Mouse (Mus musculus): ENCODE data around the gene Zmiz1. TPM values are rescaled to one million over a fixed set of nuclear protein-coding genes. Genes with fewer than 3 reads are reported as not detected.

Gene Zmiz1
- polyA plus RNA-seq, 1 experiment from 2014 or later: 77.3 TPM

DNA sequence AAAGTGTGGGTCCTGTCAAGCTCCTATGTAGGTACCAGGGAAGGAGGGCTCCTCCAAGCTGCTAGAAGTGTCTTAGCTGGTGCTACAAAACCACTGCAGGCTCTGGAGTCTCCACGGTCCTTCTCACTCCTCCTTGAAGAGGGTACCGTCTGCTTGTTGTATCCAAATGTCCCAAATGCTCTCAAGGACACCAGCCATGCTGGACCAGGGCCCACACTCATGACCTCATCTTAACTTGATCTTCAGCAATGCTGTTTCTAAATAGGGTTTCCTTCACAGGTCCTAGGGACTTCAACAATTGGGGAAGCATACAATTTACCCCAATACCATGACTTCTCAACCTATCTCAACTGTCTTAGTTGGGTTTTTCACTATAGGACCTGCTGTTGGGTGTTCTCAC lies 143.0 kb downstream of the Zmiz1 start:
- Histone ChIP-seq H3K4me2 (no peak overlapping the region), H3K4me1 (peaks cover 63% of the 10 kb centered on the region), H3K36me3 (replicated peaks) (0 out of 2 replicates have a peak, but pooled peaks cover 5% of the 10 kb centered on the region), H3K27ac (no peak overlapping the region), H3K9me3 (no peaks in the 10 kb centered on the region), H3K27me3 (replicated peaks) (no peaks in the 10 kb centered on the region), H3K9ac (no peak overlapping the region), H3K4me3 (no peak overlapping the region)
- ATAC-seq (replicated peaks): no peak
- WGBS: 90% methylated on average over 2 of the region's 2 CpGs

DNA sequence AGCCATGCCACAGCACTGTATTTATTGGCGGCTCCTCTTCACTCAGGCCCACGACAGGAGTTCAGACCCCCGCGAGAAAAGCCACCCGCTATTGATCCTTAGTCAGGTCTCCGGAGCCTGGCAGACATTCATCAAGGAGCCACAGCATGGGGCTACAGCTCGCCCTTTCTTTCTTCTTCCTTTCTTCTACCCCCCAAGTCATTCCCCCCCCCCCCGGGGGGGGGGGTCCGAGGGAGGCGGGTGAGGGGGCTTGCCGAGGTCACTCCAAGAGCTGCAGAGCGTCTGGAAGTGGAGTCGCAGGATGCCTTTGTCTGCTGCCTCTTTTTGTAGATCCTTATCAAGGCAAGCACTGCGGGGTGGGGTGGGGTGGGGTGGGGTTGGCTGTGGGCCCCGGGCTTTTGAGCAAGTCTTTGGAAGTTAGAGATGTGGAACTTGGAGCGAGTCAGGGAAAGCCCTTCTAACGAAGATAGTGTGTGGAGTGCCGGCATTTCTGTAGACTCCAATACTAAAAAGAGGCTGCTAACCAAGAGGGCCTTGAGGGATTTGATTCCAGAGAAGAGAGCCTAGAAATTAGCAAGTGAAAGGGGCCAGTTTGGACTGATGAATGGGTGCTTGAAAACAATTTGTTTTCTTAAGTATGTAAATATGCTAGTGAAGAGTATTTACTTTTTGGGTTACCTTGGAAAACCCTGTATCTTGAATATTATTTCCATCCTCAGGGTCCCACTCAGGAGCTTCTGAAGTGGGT lies 145.6 kb downstream of the Zmiz1 start:
- Histone ChIP-seq H3K4me3 (no peak overlapping the region), H3K4me1 (peaks cover 69% of the 10 kb centered on the region), H3K9me3 (no peaks in the 10 kb centered on the region), H3K36me3 (replicated peaks) (no peaks in the 10 kb centered on the region), H3K27ac (peak overlapping the region; percentile 32; the same call in 1 of the 2 replicates), H3K27me3 (replicated peaks) (no peaks in the 10 kb centered on the region), H3K9ac (no peak overlapping the region), H3K4me2 (no peak overlapping the region)
- WGBS: 9% methylated on average over 18 of the region's 18 CpGs
- no peak for ATAC-seq (replicated peaks)

DNA sequence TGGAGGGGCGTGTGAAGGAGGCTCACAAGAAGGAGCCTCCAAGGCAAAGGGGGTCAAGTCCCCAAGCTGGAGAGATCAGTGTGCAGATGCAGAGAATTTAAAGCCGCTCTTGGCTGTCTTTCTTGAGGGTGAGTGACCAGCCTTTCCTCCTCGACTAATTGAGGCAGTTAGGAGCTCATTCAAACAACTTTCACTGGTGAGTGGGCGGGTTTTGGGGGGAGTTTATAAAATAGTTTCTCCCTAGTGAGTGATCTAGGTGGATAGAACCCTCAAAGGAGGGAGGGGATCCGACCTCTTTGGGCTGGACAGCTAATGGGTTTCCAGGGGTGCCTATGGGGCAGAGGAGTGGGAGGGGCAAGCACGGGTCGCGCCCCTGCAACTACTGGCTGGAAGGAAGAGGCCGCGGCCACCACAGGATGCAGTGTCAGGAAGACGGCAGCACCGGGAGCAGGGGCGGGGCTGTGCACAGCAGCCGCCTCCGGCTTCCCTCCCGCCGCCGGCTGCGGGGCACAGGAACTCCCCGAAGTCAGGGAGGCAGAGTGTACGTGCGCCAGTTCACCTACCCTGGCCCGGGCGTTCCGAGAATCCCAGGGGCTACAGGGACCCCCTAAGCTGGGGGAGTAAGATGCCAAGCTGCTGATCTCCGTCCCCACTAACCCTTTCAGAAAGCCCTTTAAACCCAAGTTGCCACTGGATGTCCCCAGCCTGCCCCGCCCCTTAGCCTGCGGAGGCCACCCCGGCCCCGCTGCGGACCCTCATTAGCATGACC lies 147.6 kb downstream of the Zmiz1 start:
- WGBS: 2% methylated on average over 31 of the region's 31 CpGs
- ATAC-seq (replicated peaks): peak; percentile 22
- Histone ChIP-seq H3K36me3 (replicated peaks) (no peaks in the 10 kb centered on the region), H3K9me3 (no peaks in the 10 kb centered on the region), H3K27me3 (replicated peaks) (no peaks in the 10 kb centered on the region), H3K4me2 (peak overlapping the region; percentile 83), H3K9ac (peak overlapping the region; percentile 82), H3K4me1 (peaks cover 80% of the 10 kb centered on the region), H3K27ac (peak overlapping the region; percentile 99), H3K4me3 (peak overlapping the region; percentile 71)

GRCm38 (mm10) chr14:25607141-25607967 lies 148.4 kb downstream of the Zmiz1 start:
- no peaks in the 10 kb centered on the region for H3K36me3 ChIP-seq (replicated peaks)
- peak overlapping the region; percentile 99 for H3K27ac ChIP-seq
- H3K9me3 ChIP-seq: no peaks in the 10 kb centered on the region
- peaks cover 81% of the 10 kb centered on the region for H3K4me1 ChIP-seq
- peak overlapping the region; percentile 71 for H3K4me3 ChIP-seq
- H3K9ac ChIP-seq: peak overlapping the region; percentile 82
- peak; percentile 79 for ATAC-seq (replicated peaks)
- no peaks in the 10 kb centered on the region for H3K27me3 ChIP-seq (replicated peaks)
- under 1% methylated on average over 82 of the region's 103 CpGs for WGBS
- peak overlapping the region; percentile 83 for H3K4me2 ChIP-seq

DNA sequence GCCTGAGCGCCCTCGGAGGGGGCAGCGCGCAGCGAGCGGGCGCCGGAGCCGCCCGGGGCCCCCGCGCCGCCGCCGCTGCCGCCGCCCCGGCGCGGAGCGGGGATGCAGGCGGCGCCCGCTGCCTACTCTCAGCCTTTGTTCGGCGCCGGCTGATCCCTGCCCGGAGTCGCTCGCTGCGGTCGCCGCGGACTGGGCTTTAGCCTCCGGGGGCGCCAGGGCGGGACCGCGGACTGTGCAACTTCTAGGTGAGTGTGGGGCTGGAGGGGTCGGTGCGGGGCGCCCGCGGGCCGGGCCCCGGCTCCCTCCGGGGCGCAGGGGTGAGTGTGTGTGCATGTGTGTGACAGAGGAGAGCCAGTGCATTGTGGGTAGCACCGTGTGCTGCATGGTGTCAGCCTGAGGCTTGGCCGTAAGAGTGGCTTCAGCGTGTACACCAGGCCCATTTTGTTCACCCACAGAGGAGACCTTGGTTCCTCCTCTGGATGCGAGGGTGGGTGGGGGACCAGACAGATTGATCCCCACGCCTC lies 149.0 kb downstream of the Zmiz1 start:
- under 1% methylated on average over 51 of the region's 53 CpGs for WGBS
- Histone ChIP-seq H3K4me3 (peak overlapping the region; percentile 71), H3K27ac (peak overlapping the region; percentile 99), H3K36me3 (replicated peaks) (no peaks in the 10 kb centered on the region), H3K27me3 (replicated peaks) (no peaks in the 10 kb centered on the region), H3K4me1 (peaks cover 83% of the 10 kb centered on the region), H3K9me3 (no peaks in the 10 kb centered on the region), H3K4me2 (peak overlapping the region; percentile 83), H3K9ac (peak overlapping the region; percentile 82)
- peak; percentile 82 for ATAC-seq (replicated peaks)

- H3K27me3 ChIP-seq (replicated peaks): no peaks in the 10 kb centered on the region
- peak overlapping the region; percentile 83 for H3K4me2 ChIP-seq
- 10% methylated on average over 4 of the region's 4 CpGs for WGBS
- peak overlapping the region; percentile 99 for H3K27ac ChIP-seq
- no peak for ATAC-seq (replicated peaks)
- peaks cover 85% of the 10 kb centered on the region for H3K4me1 ChIP-seq
- H3K9ac ChIP-seq: peak overlapping the region; percentile 82
- H3K9me3 ChIP-seq: no peaks in the 10 kb centered on the region
- no peaks in the 10 kb centered on the region for H3K36me3 ChIP-seq (replicated peaks)
- H3K4me3 ChIP-seq: peak overlapping the region; percentile 71
Observed at GRCm38 (mm10) chr14:25608618-25609017, 149.6 kb downstream of the Zmiz1 start.

DNA sequence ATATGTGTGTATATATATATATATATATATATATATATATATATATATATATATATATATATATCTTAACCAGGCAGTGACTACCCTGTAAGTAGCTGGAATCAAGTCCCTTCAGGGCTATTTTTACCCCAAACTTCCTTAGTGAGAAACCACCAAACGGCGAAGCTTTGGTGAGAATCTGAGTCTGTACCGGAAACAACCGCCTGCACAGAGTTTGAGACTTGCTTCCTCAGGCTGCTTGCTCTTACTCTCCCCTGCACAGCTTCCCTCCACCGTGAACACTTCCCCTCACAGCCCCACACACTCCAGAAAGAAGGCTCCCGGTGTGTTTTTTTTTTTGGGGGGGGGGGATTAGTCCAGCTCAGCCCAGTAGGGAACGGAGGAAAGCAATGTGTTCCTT lies 150.4 kb downstream of the Zmiz1 start:
- WGBS: 53% methylated on average over 7 of the region's 7 CpGs
- Histone ChIP-seq H3K27ac (peak overlapping the region; percentile 58), H3K9ac (peak overlapping the region; percentile 17; the same call in 1 of the 2 replicates)

DNA sequence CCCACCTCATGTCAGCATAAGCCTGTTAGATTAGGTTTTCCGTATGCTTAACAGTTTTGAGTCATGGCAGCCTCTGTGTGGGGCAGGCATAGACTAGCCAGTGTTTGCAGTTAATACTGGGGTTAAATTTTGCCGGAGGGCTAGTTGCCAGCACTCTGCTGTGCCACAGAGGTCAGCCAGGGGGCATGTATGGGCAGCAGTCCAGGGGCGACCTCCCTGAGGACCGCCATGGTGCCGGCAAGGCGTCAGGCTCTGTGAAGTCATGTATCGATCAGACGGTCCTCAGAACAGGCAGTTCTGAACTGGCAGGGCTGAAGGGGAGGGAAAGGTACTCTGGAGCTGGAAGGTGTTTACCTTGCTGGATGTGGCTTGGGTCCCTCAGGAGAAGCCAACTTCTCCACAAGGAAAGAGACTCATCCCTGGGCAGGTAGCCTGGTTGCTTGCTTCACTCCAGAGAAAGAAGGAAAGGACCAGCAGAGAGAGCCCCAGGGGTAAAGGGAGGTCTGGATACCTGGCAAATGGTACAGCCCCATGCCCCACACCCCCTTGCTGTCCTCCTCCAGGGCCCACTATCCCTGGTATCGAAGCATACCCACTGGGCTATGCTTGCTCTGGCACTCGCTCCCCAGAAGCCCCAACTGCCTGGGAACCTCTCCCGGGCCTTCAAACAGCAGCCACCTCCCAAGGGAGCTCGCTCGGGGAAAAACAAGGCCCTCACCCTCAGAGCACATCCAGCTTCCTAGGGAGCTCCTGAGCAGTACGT lies 151.6 kb downstream of the Zmiz1 start:
- Histone ChIP-seq H3K27me3 (replicated peaks) (no peaks in the 10 kb centered on the region), H3K4me1 (peaks cover 83% of the 10 kb centered on the region), H3K36me3 (replicated peaks) (no peaks in the 10 kb centered on the region), H3K9me3 (no peaks in the 10 kb centered on the region), H3K4me3 (peak overlapping the region; percentile 34), H3K4me2 (peak overlapping the region; percentile 83), H3K9ac (peak overlapping the region; percentile 45), H3K27ac (peak overlapping the region; percentile 70)
- ATAC-seq (replicated peaks): no peak
- 43% methylated on average over 14 of the region's 14 CpGs for WGBS

More for the DNA sequence above, 150.4 kb downstream of the Zmiz1 start:
- Histone ChIP-seq H3K4me2 (peak overlapping the region; percentile 83), H3K27me3 (replicated peaks) (no peaks in the 10 kb centered on the region), H3K36me3 (replicated peaks) (no peaks in the 10 kb centered on the region), H3K4me1 (peaks cover 85% of the 10 kb centered on the region), H3K4me3 (peak overlapping the region; percentile 71), H3K9me3 (no peaks in the 10 kb centered on the region)
- no peak for ATAC-seq (replicated peaks)

DNA sequence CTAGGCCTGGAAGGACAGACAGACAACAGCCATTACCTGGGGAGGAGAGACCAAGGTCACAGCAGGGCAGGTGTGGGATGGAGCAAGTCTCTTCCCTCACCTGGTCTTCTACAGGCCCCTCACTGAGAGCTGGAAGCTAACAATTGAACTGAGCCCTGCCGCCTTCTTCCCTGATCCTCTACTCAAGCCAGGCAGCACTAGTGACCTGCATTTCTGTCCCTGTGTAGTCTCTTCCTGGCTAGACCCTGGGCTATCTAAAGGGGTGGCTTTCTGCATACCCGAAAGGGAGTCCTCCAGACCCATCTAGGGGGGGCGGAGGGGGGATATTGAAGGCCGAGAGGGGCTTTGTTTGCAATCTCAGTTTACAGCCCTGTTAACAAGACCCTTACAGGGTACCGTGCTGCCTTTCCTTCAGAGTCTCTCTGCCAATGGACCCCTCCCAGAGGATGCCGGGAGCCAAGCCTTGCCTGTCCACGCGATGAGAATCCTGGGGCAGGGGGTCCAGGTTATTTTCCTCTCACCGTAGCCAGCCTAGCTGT lies 152.2 kb downstream of the Zmiz1 start:
- H3K9ac ChIP-seq: peak overlapping the region; percentile 45
- ATAC-seq (replicated peaks): no peak
- H3K36me3 ChIP-seq (replicated peaks): no peaks in the 10 kb centered on the region
- peak overlapping the region; percentile 70 for H3K27ac ChIP-seq
- H3K4me1 ChIP-seq: peaks cover 83% of the 10 kb centered on the region
- no peaks in the 10 kb centered on the region for H3K9me3 ChIP-seq
- H3K27me3 ChIP-seq (replicated peaks): no peaks in the 10 kb centered on the region
- H3K4me2 ChIP-seq: peak overlapping the region; percentile 83
- 23% methylated on average over 9 of the region's 9 CpGs for WGBS
- peak overlapping the region; percentile 34 for H3K4me3 ChIP-seq

- peak overlapping the region; percentile 45 for H3K9ac ChIP-seq
- H3K27me3 ChIP-seq (replicated peaks): no peaks in the 10 kb centered on the region
- 73% methylated on average over 10 of the region's 10 CpGs for WGBS
- H3K4me2 ChIP-seq: peak overlapping the region; percentile 83
- no peak for ATAC-seq (replicated peaks)
- H3K9me3 ChIP-seq: no peaks in the 10 kb centered on the region
- H3K4me1 ChIP-seq: peaks cover 83% of the 10 kb centered on the region
- peak overlapping the region; percentile 34 for H3K4me3 ChIP-seq
- no peaks in the 10 kb centered on the region for H3K36me3 ChIP-seq (replicated peaks)
- peak overlapping the region; percentile 70 for H3K27ac ChIP-seq
Observed at GRCm38 (mm10) chr14:25611815-25612698, 153.1 kb downstream of the Zmiz1 start.
